Mouse (Mus musculus): ENCODE measurements around the gene Irx3.

Irx3 gene

GRCm38 (mm10) chr8:91801839-91802238 is at the start of gene Irx3:
Gene Irx3 (minus strand): TSS chr8:91802067.
- DNase-seq (ENCODE audit: extremely low spot score, low spot score): peak; percentile 85

GRCm38 (mm10) chr8:91851359-91851758 is 49.5 kb upstream of the Irx3 start:
- no peak for DNase-seq (ENCODE audit: extremely low spot score, low spot score)

GRCm38 (mm10) chr8:91849984-91850383 is 48.1 kb upstream of the Irx3 start:
- DNase-seq (ENCODE audit: extremely low spot score, low spot score): no peak

- DNase-seq (ENCODE audit: extremely low spot score, low spot score): no peak
These were observed 47.7 kb upstream of the Irx3 start for GRCm38 (mm10) chr8:91849529-91849928.

DNA sequence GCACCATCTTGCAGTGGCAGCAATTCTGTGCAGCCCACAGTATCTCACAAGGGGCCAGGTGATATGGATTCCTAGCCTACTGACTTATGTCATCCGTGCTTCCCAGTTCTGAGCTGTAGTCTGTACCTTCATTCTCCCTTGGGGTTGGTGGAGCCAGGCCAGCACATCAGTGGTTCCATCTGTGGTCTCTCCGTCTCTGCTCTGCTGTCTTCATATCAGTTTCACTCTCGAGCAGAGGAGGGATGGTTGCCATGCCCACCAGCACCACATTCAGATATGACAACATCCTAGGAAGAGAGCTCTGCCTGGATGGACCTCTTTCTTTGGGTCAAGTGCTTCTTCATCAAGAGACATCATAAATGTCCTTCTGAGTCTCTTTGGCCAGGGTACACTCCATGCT is 43.8 kb upstream of the Irx3 start:
- no peak for DNase-seq (ENCODE audit: extremely low spot score, low spot score)

- no peak for DNase-seq (ENCODE audit: extremely low spot score, low spot score)
These were observed 35.3 kb upstream of the Irx3 start for GRCm38 (mm10) chr8:91837131-91837530.

- no peak for DNase-seq (ENCODE audit: extremely low spot score, low spot score)
These were observed 34.8 kb upstream of the Irx3 start for GRCm38 (mm10) chr8:91836685-91837084.

DNA sequence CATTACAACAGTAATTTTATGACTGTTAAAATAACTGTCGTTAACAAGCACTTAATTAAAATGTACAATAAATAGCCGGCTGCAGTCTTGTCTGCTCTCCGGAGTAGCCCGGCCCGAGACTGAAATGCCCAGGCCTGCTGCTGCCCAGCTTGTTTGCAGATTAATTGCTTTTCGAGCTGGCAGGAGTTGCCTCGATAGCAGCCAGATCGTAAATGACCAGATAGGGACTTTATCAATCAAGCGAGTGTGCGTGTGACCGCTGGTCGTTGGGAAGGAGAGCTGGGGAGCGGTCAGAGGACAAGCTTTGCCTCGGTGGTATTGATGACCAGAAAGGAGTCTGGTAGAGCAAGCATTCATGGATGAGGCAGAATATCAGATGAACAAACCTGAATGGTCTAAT is 25.8 kb upstream of the Irx3 start:
- no peak for DNase-seq (ENCODE audit: extremely low spot score, low spot score)

DNA sequence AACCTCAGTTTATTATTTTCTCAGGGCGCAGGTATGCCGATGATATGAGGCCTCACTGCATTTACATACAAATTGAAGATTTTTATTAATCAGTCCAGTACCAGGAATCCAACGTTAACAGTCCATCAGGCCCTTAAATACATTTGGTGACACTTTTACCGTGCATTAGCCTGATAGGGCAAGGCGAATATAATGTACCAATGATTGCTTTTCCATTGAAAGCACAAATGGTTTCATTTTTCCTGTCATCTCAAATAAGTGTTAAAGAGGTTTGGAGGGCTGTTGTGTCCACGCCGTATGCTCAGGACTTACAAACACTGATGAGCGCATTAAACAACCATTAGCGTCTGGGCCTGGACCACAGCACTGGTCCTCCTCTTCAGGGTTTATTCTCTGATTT is 25.3 kb upstream of the Irx3 start:
- DNase-seq (ENCODE audit: extremely low spot score, low spot score): no peak

DNA sequence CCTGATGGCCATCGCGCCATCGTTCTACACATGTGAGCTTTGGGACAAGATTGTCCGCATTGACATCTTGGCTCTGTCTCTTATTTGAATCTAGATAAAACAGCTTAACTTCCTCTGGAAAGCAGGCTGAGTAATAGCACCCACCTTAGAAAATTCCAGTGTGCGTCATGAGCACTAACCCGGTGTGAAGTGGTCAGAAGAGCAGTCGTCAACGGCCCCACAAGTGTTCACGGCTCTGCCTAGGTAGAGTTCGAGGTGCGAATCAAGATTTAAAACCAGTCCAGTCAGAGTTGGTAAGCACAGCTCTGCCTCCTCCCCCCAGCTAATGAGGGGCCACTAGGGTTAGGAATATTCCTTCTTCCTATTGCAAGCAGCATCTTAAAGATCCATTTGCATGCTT is 21.5 kb upstream of the Irx3 start:
- DNase-seq (ENCODE audit: extremely low spot score, low spot score): no peak

DNA sequence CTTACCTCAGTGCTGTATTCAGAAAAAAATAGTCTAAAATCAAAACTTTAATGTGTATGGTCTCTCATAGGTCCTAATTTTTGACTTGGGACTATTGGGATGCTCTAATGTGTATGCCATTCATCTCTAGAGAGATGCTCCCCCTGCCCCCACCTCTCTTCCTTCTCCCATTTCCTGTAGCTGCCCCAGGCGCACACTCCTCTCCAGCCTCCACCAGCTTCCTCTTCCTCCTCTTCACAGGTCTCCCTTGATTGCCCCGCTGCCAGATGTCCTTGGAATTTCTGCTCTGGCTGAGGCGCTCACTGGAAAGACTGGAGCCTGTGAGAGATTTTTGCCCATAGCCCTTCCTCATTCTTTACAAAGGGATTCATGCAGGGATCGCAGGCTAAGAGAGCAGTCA is 20.9 kb upstream of the Irx3 start:
- DNase-seq (ENCODE audit: extremely low spot score, low spot score): no peak

DNA sequence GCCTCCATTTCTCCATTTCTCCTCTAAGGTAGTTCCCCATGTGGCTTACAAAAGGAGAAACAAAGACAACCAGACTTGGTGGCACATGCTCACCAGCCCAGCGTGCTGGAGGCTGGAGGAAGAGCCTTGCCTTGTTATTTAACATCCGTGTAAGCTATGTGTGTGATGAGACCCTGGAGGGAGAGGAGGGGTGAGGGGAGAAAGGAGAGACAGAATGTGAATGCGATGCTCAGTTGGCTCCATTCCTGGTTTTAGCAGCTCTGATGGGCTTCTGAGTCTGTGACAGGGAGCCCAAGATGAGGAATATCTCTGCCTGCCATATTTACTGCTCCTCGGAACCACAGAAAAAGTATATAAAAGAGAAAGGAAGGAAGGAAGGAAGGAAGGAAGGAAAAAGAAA is 20.1 kb upstream of the Irx3 start:
- DNase-seq (ENCODE audit: extremely low spot score, low spot score): no peak

DNA sequence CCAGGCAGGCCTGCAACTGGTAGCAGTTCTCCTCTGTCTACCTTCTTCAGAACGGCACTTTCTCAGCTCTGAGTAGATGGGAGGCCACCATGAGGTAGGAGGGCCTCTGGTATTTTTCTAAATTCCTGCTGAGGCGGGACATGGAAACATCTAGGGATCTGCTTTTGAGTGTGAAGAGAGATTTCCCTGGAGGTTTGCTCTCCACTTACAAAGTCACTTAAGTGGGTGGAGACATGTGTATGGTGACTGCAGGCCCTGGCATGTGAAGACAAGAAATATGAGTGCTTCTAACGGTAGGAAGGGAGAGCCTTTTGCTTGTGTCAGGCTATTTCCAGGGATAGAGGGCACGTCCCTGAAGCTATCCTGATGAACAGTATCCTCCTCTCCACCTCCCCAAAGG is 17.9 kb upstream of the Irx3 start:
- DNase-seq (ENCODE audit: extremely low spot score, low spot score): no peak

DNA sequence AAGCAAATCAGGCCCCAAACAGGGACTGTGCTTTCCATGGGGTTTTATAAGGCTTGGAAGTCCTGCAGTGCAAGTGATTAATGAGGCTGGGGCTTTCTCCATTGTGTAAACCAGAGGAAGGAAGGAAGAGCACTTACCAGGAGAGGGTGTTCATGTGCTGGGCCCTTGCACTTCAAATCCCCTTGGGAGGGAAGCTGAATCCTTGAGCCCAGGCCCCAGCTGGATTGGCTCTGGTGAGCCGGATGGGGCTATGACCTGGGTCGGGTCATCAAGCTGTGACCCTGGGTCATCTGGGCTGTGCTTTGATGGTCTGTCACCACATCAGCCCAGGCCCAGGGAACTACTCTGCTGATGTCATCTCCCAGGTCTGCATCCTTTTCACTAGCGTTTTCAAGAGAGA is 16.9 kb upstream of the Irx3 start:
- DNase-seq (ENCODE audit: extremely low spot score, low spot score): peak; percentile 42

DNA sequence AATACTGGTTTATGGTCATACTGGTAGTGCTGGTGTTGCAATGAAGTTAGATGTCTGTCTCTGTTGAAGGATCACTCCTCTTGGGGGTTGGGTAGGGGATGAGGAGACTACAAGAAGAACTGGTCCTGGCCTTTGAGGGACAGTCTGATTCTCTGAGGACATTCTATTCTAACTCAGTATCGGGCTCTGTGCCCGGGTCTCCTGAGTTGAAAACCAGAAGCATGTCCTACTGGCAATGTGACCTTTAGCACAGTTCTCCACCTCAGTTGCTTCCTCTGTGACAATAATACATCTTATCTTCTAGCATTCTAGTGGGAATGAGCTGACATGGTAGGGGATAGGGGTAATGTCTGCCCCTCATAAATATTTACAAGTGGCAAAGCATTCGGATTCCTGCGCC is 12.2 kb upstream of the Irx3 start:
- no peak for DNase-seq (ENCODE audit: extremely low spot score, low spot score)

DNA sequence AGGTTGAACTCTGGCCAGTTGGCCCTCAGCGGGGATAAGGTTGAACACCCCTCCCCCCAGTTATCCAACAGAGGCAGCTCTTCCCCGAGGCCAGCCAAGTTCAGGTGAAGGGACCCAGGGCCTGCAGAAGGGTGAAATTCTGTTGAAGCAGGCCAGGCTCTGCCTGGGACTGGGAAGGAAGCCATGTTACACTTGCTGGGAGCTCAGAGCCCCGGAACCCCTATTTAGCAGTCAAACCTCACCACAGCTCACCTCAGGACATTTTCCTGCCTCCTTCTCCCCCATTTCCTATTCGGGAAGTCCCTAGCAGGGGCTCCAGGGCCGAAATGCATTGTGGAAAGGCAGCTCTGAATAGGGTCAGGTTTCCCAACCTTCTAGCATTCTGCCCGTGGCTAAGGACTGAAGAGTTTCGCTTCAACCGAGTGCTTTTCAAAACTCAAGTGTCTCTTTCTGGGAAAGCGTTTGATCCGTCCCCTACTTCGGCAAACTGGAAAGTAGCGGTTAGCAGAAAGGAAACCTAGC is 4.9 kb upstream of the Irx3 start:
- DNase-seq (ENCODE audit: extremely low spot score, low spot score): peak; percentile 62

DNA sequence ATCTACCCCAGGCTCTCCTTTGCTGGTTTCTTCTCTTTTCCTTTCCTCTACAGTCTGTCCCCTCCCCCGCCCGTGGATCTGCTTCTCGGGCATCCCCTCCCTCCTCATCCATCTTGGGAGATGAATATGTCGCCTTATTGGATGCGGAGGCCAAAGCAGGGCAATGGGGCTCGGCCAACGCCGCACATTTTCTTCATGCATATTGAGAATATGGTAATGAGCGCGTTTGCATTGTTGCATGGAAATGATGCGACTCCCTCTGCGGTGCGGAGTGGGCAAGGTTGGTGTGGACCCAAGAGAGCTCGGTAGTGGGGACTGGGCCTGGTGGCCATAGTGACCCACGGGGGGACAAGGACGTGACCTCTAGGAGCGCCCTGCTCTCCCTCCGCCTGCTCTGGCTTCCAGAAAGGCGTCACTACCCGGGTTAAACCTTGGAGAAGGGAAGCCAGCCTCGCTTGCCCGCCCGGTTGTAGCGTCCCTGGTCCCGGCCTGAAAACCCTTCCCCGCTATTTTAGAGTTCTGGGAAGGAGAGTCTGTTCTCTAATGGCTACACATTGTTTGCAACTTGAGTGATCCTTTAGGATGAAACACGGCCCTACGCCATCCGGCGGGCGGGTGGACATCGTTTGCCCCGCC is 4.3 kb upstream of the Irx3 start:
- DNase-seq (ENCODE audit: extremely low spot score, low spot score): peak; percentile 68

GRCm38 (mm10) chr8:91805254-91805671 is 3.4 kb upstream of the Irx3 start:
- peak; percentile 80 for DNase-seq (ENCODE audit: extremely low spot score, low spot score)

- peak; percentile 69 for DNase-seq (ENCODE audit: extremely low spot score, low spot score)
These were observed 2.8 kb upstream of the Irx3 start for GRCm38 (mm10) chr8:91804403-91805253.

- peak; percentile 65 for DNase-seq (ENCODE audit: extremely low spot score, low spot score)
These were observed 1.9 kb upstream of the Irx3 start for GRCm38 (mm10) chr8:91803515-91804402.

GRCm38 (mm10) chr8:91802401-91803322 is 795 bp upstream of the Irx3 start:
- DNase-seq (ENCODE audit: extremely low spot score, low spot score): peak; percentile 53

Measured in neural tube, embryonic 10.5 days (tissue).